Mouse (Mus musculus) bone marrow macrophage, adult 2 months (primary cell): ENCODE measurements around the gene Tuft1.

Source experiments
- CTCF ChIP-seq: IDR thresholded peaks from 2 replicates; pipeline ENCODE4 v1.5.1; 2012; ENCODE audit warnings: low read depth, mild to moderate bottlenecking, low read length, moderate library complexity
- POLR2A ChIP-seq: IDR thresholded peaks from 2 replicates; pipeline ENCODE4 v1.6.1; 2012; ENCODE audit warnings: mild to moderate bottlenecking, low read depth, low read length, borderline replicate concordance

DNA sequence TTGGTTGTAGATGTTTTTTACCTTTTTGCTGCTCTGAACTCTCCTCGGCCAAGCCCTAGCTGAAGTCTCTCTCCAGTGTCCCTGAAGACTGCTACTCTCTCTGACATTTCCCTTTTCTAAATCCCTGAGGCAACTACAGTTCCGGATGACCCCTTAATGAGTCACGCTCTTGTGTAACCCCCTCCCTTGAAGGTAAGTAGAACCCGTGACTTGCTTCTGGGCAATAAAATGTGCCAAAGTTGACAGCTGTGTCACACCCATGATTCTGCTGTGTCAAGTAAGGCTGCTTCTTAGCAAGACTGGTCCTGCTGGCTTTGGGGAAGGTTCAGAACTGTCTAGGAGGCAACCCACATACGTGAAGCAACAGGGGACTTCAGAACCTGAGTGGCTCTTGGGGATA lies 70.7 kb downstream of the Tuft1 start:
- TF ChIP-seq CTCF = no peak
- TF ChIP-seq POLR2A = no peak
